Mouse (Mus musculus) activated CD4-positive, CD25-positive, alpha-beta regulatory T cell (primary cell): Measurements from ENCODE around the gene Pheta2. TPM values are rescaled to one million over a fixed set of nuclear protein-coding genes. Genes with fewer than 3 reads are reported as not detected.

Source experiments
- polyA plus RNA-seq, 2 experiments: library from polyadenylated mRNA; unstranded; fragments of 100-300 nt; shearing (Covaris generic); gene quantifications; one replicate each; pipeline ENCODE4 v1.2.1; 2017

The Pheta2 gene
- polyA plus RNA-seq = 10 to 100 TPM in 1 of 2 experiments, 1 to 10 TPM in 1; 3.2 to 11.3 TPM

DNA sequence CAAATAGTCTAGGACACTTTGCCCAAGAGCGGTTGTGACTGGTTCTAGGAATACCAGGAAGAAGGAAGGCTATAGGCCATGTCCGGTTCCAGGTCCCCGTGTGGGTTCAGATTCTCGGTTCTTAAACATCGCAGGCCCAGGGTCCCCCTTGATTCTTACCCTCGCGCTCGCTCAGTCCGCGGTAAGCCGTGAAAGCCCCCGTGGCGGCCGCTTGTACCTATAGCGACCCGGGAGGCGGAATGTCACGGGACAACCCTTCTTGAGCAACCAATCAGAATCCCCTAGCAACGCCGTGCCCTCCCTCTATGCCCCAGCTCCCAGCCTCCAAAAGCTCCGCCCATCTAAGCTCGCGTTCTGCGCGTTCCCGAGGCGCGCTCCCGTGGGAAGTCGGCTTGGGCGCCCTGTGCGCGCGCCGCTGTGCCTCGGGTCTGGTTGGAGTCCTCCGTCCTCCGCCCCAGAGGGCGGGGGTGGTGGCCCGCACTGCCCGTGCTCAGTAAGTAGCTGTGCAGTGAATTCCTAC, at the start of gene Pheta2, which contains the start of the genes Naga and Smdt1:
TSS of gene Pheta2 (plus strand) at position 350 of the 520 bp plus-strand sequence.
TSS of gene Naga (minus strand) at position 333 of the 520 bp plus-strand sequence.
TSS of gene Smdt1 (plus strand) at position 367 of the 520 bp plus-strand sequence.

DNA sequence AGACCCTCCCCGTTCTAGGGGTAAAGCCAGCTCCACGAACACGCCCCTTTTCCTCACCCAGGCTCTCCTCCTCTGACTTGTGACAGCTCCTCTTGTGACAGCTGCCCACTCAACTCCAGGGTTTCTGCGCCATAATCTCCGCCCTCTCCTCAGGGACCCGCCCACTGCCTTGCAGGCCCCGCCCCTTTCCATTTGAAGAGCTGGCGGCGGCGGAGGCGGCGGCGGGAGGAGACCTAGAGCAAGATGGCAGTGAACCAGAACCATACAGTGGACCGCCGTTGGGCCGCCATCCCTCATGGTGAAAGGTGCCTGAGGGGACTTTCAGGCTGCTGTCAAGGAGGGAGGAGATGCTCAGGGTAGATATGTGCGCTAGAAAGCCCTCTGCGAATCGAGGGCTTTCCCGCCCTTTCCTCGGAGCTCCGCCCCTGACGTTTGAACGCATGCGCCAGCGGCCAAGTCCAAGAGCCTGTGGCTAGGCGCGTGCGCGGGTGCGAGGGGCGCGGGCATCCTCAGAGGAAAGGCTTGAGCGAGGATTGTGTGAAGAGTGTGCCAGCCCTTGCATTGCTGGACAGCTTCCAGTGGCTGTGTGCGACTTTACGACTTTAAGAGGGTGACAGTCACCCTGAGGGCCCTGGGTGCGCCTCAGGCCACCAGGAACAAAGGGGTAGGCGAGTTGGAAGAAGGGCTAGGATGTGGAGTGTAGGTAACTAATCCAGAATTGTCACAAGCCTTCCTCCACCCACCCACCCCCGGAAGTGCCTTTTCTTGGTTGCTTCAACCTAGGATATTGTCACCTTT, 39.8 kb upstream of the Pheta2 start, which contains the start of gene Wbp2nl:
TSS of gene Wbp2nl (plus strand) at position 191 of the 798 bp plus-strand sequence.

DNA sequence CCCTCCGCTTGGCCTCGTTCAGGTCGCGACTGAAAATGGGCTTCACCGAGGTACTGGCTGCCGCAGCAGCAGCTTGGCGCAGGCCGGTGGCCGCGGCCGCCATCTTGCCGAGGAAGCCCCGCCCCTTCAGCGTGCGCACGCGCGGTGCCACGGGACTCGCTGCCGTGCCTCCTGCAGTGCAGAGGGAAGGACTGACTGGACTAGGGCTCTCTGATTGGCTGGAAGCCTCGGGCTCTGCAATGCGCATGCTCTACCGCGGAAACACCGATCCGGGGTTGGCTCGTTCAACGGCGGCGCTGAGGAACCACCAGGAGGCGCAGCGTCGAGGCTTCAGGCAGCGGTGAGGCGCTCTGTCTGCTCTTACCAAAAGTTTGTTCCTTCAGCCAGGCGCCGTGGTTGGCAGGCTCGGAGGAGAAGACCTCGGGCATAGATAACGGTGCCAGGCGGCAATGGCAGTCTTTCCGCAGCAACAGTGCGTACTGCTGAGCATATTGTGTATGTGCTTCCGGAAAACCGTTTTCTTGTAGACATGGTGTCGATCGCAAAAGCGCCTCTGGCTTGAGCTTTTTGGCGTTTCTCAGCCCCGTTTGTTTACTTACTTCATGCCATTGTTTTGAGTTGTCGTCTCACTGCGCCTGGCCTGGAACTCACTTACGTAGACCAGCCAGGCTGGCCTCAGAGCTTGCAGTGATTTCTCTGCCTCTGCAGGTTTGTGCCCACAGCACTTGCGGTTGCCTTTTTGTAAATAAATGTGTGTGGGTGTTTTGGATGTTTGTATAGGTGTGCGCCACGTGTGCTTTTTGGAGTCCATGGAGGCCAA, 15.6 kb downstream of the Pheta2 start, which contains the start of gene Ndufa6:
TSS of gene Ndufa6 (minus strand) at position 197 of the 820 bp plus-strand sequence.

DNA sequence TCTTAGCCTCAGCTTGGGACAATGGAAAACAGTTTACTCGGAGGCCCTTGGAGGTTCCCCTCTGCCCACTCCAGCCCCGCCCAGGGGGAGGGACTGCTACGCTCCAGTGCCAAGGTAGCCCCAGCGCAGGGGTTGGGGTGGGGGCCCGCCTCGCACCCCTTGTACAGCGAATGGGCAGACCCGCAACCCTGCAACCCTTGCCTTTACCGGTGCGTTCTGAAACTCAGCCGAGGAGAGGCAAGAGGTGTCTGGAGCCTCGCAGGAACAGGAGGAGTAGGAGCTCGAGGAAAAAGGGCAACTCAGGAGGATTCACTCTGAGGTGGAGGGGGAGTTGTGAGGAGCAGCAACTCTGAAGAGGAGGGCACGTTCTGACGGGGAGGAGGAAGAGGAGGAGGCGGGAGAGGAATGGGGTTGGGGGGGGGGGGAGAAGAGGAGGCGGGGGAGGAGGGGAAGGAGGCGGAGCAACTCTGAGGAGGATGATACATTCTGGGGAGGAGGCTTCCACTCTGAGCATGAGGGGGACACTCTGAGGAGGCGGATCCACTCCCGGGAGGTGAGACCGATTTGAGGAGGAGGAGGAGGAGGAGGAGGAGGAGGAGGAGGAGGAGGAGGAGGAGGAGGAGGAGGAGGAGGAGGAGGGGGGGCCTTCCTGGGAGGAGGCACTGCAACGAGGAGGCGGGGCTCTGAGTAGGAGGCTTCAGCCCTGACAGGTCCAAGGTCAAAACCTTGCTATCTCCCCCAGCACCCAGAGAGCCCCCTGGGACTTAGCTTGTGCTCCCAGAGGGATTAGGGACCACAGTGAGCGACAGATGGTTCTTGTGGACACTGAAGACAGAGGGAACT, 41.4 kb downstream of the Pheta2 start, which contains the start of gene Cyp2d22:
TSS of gene Cyp2d22 (minus strand) at position 390 of the 843 bp plus-strand sequence.

DNA sequence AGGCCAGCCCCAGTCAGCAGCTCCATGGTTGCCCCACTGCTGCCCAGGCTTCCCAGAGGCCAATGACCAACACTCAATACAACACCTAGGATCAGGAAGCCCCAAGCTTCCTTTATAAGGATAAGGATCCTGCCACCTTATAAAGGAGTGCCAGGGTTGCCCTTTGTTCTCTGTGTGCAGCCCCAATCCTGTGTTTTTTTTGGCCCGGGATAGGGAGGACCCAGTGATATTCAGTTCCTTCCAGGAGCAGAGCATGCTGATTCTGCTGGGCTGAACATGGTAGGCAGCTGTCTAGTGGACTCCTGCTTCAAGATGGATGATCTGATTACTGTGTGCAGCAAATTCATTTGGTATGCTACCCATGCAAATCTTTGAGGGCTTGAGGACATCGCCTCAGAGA, 55.2 kb downstream of the Pheta2 start, which contains the start of gene Cyp2d11:
TSS of gene Cyp2d11 (minus strand) at position 101 of the 400 bp plus-strand sequence.

Other genes with a start within 250 kb of the Pheta2 start
- gene Ccdc134, start 211.0 kb upstream of the Pheta2 start, polyA plus RNA-seq = 10 to 100 TPM; 25.7 to 27.7 TPM
- gene Srebf2, start 191.8 kb upstream of the Pheta2 start, polyA plus RNA-seq = 100 to 1,000 TPM in 1 of 2 experiments, 10 to 100 TPM in 1; 59.7 to 125 TPM
- gene Shisa8, start 126.1 kb upstream of the Pheta2 start, polyA plus RNA-seq = under 1 TPM; 0.20 to 0.25 TPM
- 1 to 10 TPM; 4.7 to 6.4 TPM for gene Tnfrsf13c, start 114.6 kb upstream of the Pheta2 start, polyA plus RNA-seq
- gene Cenpm, start 94.2 kb upstream of the Pheta2 start, polyA plus RNA-seq = 10 to 100 TPM; 10.2 to 11.3 TPM
- not detected for gene 1500009C09Rik, start 86.5 kb upstream of the Pheta2 start, polyA plus RNA-seq
- under 1 TPM in 1 of 2 experiments, not detected in 1; 0.66 TPM for gene Sept3, start 64.0 kb upstream of the Pheta2 start, polyA plus RNA-seq
- gene Wbp2nl, start 40.0 kb upstream of the Pheta2 start, polyA plus RNA-seq = not detected
- 10 to 100 TPM; 47.9 to 63.9 TPM for gene Naga, start within 50 bp of the Pheta2 start, polyA plus RNA-seq
- gene Smdt1, start within 50 bp of the Pheta2 start, polyA plus RNA-seq = 100 to 1,000 TPM; 231 to 276 TPM
- 100 to 1,000 TPM; 296 to 458 TPM for gene Ndufa6, start 15.4 kb downstream of the Pheta2 start, polyA plus RNA-seq
- 1 to 10 TPM; 3.4 to 5.0 TPM for gene Cyp2d22, start 41.3 kb downstream of the Pheta2 start, polyA plus RNA-seq
- gene Cyp2d11, start 55.1 kb downstream of the Pheta2 start, polyA plus RNA-seq = not detected
- not detected for gene Cyp2d10, start 68.3 kb downstream of the Pheta2 start, polyA plus RNA-seq
- gene Cyp2d9, start 94.5 kb downstream of the Pheta2 start, polyA plus RNA-seq = under 1 TPM in 1 of 2 experiments, not detected in 1; 0.31 TPM
- under 1 TPM in 1 of 2 experiments, not detected in 1; 0.05 TPM for gene Cyp2d12, start 216.1 kb downstream of the Pheta2 start, polyA plus RNA-seq